In the genomic region with DNA sequence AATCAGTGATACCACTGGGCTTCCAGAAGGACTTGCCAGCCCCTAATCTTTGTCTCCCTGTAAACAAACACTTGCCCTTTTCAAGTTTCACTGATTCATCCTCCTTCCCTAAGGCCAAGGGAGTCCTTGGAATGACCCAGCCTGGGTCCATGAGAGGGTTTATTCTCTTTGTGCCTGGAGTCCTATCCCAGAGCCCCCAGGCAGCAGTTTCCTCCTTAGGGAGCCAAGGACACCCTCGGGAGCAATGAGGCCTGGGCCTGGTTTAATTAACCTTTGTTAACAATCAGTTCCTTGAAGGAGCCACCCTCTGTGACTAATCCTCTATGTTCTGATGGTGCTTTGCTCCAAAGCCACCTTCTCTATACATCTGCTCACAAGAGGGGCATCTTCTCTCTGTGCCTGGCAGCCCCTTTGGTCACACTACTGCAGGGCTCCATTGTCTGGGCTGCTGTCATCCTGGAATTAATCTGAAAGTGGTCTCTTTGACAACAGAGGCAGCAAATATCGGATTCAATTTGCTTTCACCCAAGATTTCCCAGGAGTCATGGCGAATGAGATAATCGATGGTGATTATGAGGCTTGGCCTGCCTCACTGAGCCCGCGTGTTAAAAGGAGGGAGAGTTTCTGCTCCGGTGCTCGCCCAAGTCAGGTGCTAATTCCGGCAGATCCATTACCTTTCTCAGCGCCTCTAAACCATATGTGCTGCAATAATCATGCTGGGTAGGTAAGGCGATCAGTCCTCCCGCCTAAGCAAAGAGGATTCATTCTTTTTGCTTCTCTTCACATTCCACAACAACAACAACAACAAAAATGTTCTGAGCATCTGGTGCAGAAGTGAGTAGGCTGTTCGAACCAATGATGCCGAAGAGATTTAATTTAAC, we compare ENCODE assay signal across 12 mouse cellular contexts.
DNase-seq lines count a peak whose midpoint lies in the region; ATAC-seq lines count a peak whose summit lies in the region.
"Had no signal": no experiment of that assay in that cellular context is flagged by ENCODE, and none has a peak within 500 bp of the region (broad histone marks: within the 10 kb centered on the region; RNA-seq: fewer than 3 reads in every experiment).

No protein-coding gene starts in this region.

- no peaks in the 10 kb centered on the region for H3K36me3 ChIP-seq in hindbrain, embryonic 10.5 days
- no peaks in the 10 kb centered on the region for H3K36me3 ChIP-seq in midbrain, embryonic 12.5 days
- H3K36me3 ChIP-seq: limb, embryonic 15.5 days had no signal

- H3K4me2 ChIP-seq in midbrain, embryonic 12.5 days (replicated peaks): peak overlapping the region; percentile 31
- H3K4me2 ChIP-seq: limb, embryonic 15.5 days had no signal

- WGBS in hindbrain, embryonic 10.5 days: 25% methylated on average over 14 of the region's 14 CpGs
- WGBS in midbrain, embryonic 12.5 days: 5% methylated on average over 14 of the region's 14 CpGs

- H3K27ac ChIP-seq in hindbrain, embryonic 10.5 days: peak overlapping the region; percentile 74
- H3K27ac ChIP-seq in midbrain, embryonic 12.5 days (replicated peaks): peak overlapping the region; percentile 65
- H3K27ac ChIP-seq: limb, embryonic 15.5 days had no signal

- DNase-seq in ZHBTc4 (ENCODE audit: low read depth, low spot score): peak; percentile 40
- peak; percentile 62 for DNase-seq in embryo, embryonic 11 days
- peak; percentile 55 for DNase-seq in hindbrain, embryonic 10.5 days (ENCODE audit: low spot score)
- no peak for DNase-seq in urinary bladder, postnatal 25 days (ENCODE audit: low spot score)
- no peak for DNase-seq in layer of hippocampus, postnatal 14 days (ENCODE audit: low spot score in 2 of 2)
- no peak for DNase-seq in left cerebral cortex, adult 11 months (ENCODE audit: low spot score)
- no peak for DNase-seq in spleen, postnatal 14 days (ENCODE audit: low spot score in 2 of 2)
- DNase-seq: gastrocnemius, postnatal 36 days; lung, postnatal 10 days; thymus, adult 18-20 months had no signal

- H3K9ac ChIP-seq in midbrain, embryonic 12.5 days (replicated peaks): no peak overlapping the region
- H3K9ac ChIP-seq: limb, embryonic 15.5 days had no signal

- H3K4me1 ChIP-seq in hindbrain, embryonic 10.5 days (replicated peaks): peaks cover 21% of the 10 kb centered on the region
- peaks cover 23% of the 10 kb centered on the region for H3K4me1 ChIP-seq in midbrain, embryonic 12.5 days
- H3K4me1 ChIP-seq: limb, embryonic 15.5 days had no signal

- peaks cover 22% of the 10 kb centered on the region for H3K27me3 ChIP-seq in hindbrain, embryonic 10.5 days (ENCODE audit: insufficient read depth, poor library complexity, severe bottlenecking)
- peaks cover 28% of the 10 kb centered on the region for H3K27me3 ChIP-seq in midbrain, embryonic 12.5 days
- H3K27me3 ChIP-seq: limb, embryonic 15.5 days had no signal

- no peaks in the 10 kb centered on the region for H3K9me3 ChIP-seq in hindbrain, embryonic 10.5 days
- no peaks in the 10 kb centered on the region for H3K9me3 ChIP-seq in midbrain, embryonic 12.5 days
- H3K9me3 ChIP-seq: limb, embryonic 15.5 days had no signal

- peak overlapping the region; percentile 5; the same call in 1 of the 2 replicates for H3K4me3 ChIP-seq in hindbrain, embryonic 10.5 days
- H3K4me3 ChIP-seq in midbrain, embryonic 12.5 days: no peak overlapping the region
- H3K4me3 ChIP-seq: limb, embryonic 15.5 days had no signal

- peak; percentile 94 for ATAC-seq in midbrain, embryonic 12.5 days (ENCODE audit: low FRiP score, low read depth)

Comparison
In these comparisons a context has a peak if more than half of its experiments do, and no peak if none do; other contexts are left out.
1. DNase-seq: peak in ZHBTc4 (single experiment), embryo, embryonic 11 days (single experiment) and hindbrain, embryonic 10.5 days (single experiment); none in urinary bladder, postnatal 25 days (single experiment), layer of hippocampus, postnatal 14 days (0 of 2), left cerebral cortex, adult 11 months (single experiment) and spleen, postnatal 14 days (0 of 2).